Mouse (Mus musculus) G1E-ER4 (cell line): ENCODE data around the gene Wdtc1. TPM values are rescaled to one million over a fixed set of nuclear protein-coding genes. Genes with fewer than 3 reads are reported as not detected.
A peak's percentile ranks its signal among the peaks of the same experiment; 100 is the strongest.

Experiments
- GATA1 ChIP-seq: IDR thresholded peaks from one replicate; pipeline ENCODE4 v1.8.0; 2012; ENCODE audit warnings: low read length, inconsistent platforms
- polyA plus RNA-seq: library from polyadenylated mRNA; stranded (reverse); fragments of >175 nt; gene quantifications from 2 replicates; pipeline ENCODE4 v1.2.3, GENCODE M21; 2012

Gene Wdtc1
- 56.5 and 63.0 TPM in 2 replicates for polyA plus RNA-seq

DNA sequence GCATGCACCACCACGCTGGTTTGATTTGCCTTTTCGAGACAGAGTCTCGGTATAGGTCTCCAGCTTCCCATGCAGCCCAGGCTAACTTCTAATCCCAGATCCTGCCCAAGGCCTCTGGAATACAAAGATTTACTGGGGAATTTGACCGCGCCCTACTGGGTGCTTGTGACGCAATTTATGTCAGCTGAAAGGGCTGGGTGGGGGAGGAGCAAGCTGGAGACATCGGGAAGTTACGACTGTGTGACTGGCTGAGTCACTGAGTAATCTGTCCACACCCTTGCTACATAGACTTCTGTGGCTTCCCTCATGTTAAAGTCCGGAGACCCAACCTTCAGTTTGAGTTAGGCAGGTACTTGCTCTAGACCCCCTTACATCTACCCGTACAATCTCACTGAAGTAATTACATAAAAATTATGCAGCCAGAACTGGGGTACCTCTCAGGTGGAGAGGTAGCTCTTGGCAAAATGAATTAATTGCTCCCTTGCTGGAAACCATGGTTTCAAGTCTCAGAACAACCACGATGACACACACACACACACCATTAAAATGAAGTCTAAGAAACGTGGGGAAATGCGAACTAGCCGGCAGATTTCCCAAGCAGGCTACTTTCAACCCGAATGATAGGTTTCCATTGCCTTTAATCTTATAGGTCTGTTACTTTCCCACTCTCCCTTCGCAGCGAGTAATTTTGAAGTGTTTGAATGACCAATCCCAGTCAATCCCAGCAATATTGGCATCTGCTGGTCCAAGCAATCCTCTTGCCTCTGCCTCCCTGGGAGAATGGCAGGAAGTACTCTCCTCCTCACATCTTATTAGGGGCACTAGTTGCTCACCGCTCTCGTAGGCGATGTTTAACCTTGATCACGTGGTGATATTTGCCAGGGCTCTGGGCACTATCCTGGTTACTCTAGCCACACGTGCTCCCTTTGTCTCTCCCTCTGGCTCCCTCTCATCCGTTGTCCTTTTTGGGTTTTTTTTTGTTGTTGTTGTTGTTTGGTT, at the start of gene Wdtc1:
TSS of gene Wdtc1 (minus strand) at position 115 of the 999 bp plus-strand sequence.
- no peak for TF ChIP-seq GATA1

DNA sequence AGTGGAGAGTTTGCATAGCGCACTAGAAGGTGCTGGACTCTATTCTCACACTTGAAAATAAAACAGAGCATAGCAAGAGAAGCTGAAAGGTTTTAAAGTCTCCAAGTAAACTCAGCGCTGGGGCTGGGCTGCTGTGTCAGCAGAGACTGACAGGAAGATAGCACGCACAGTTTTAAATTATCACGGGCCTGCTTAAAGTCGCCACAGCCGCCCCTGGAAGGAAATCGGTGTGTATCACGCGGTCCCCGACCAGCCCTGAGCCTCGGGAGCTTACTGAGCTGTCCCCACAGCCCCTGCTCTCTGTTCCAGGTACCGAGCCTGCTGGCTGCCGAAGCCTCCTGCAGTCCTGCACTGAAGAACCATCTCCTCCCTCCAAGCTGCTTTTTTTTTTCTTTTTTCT, 48.7 kb upstream of the Wdtc1 start:
- TF ChIP-seq GATA1, result no peak

DNA sequence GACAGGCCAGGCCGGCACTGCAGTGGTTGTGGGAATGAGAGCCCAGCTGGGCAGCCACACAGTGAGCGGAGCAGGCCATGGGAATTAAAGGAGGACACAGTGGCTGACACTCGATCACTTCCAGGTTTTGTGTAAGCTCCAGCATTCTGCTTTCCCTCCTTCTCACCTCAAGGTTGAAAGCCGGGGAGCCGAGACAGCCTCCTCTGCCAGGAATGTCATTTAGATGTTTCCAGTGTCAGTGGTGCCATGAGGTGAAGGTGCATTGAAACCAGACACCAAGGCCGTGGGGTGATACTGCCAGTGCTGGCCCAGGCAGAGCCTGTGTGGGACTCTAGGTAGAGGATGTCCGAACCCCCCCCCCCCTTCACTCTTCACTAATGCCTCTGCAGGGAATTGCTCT, 46.8 kb upstream of the Wdtc1 start:
- no peak for TF ChIP-seq GATA1

DNA sequence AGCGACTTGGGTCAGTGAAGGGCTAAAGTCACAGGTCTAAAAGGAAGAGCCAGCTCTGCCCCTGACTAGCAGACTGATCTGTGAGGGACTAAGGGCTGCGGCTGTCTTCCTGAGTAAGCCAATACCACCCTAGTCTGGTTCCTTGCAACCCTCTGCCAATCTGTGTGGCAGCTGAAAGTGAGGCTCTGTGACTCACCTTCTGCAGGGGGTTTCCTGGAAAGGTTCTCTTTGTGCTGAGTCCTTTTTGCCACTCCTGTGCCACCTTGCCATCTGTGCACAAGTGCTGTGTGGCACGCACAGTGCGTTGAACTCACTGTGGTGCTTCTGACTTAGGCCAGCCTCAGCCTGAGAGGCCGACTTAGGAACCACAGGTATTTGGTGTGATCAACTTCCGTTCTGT, 46.2 kb upstream of the Wdtc1 start:
- no peak for TF ChIP-seq GATA1

DNA sequence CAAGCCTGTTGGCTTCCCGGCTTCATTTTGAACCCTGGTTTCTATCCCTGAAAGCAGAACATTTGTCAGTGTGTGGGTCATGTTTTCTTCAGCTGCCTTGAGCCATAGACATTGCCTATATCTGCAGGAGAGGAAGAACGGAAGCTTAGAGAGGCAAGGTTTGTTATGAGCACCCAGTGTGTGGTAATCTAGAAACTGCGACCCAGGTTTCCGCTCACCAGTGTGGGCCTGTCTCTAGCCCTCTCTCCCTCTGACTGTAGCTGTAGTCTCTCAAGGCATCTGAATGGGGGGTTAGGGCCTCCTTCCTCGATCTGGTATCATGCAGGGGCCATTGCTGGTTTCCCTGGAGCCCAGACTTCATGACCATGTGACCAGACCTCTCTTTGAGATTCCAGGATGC, 45.3 kb upstream of the Wdtc1 start:
- TF ChIP-seq GATA1, result no peak

DNA sequence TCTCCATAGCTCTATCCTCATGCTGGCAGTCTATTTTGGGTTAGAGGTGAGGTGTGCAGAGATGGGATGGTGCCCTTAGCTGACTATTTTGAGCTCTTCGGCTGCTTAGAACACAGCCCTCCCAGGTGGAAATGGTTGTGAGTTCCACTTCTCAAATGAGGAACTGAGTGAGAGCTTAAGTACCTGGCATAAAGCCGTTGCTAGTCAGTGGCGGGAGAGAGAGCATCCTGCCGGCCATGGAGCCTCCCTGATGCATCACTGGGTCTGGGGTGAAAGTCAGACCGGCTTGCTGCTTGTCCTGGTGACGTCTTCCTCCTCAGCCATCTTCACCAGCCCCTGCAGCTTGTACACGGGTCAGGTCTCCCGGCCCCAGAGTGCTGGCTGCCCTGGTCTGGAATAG, 44.7 kb upstream of the Wdtc1 start:
- TF ChIP-seq GATA1, result no peak

DNA sequence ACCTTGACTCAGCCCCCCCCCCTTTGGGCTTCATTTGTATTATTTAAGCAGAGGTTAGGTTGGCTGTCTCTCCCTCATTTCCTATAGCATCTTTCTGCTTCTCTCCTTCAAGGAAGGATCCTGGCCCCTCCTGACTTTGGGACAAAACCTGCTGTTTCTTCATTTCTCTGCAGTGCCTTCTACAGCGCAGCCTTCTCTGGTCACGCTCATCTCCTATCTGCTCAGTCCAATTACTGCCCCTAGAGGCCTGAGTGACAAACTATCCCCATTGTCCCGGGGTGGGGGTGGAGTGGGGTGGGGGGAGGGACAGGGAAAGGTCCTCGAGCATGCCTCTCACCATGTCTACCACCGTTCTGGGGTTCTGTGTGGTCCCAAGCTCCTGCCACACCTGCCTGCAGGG, 44.0 kb upstream of the Wdtc1 start:
- TF ChIP-seq GATA1, result no peak

DNA sequence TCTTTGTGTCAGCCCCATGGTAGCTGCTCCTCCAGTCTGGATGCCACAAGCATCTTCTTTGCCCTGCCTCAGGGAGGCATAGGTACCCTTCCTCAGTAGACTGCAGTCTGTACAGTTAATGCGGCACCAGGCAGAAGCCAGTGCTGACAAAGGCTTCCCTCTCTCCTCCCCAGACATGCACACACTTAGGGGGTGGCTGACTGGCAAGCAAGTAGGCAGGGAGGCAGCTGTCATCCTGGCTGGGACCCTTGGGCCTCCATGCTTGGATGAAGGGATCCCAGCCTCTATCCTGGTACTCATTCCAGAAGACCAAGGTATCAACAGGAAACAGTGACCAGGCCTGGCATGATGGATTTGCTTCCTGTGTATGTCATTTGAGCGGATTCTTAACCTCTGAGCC, 42.8 kb upstream of the Wdtc1 start:
- no peak for TF ChIP-seq GATA1

DNA sequence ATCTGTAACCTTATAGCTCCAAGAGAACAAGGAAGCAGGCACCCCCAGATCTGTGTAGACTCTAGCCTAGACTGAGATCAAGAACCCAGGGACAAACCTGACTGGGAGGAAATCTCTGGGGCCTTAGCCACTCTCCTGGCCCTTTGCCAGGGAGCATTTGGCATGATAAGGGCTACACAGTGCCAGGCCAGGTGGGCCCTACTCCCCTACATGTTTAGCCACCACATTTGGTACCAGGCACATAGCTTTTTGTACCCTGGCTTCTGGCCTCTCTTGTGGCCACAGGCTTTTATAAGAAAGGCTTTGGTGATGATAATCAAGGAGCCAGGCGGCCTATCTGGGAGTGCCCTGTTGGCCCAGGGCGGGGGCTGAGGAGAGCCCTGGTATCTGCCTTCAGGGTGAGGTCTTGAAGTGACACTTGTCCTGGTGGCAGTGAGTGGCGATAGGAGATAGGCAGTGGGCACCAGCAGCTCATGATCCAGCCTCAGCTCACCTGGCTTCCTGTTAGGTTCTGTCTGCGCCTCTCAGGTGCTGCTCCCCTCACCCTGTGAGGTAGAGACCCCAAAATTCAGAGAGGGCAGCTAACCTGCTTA, 41.8 kb upstream of the Wdtc1 start:
- TF ChIP-seq GATA1, result no peak

DNA sequence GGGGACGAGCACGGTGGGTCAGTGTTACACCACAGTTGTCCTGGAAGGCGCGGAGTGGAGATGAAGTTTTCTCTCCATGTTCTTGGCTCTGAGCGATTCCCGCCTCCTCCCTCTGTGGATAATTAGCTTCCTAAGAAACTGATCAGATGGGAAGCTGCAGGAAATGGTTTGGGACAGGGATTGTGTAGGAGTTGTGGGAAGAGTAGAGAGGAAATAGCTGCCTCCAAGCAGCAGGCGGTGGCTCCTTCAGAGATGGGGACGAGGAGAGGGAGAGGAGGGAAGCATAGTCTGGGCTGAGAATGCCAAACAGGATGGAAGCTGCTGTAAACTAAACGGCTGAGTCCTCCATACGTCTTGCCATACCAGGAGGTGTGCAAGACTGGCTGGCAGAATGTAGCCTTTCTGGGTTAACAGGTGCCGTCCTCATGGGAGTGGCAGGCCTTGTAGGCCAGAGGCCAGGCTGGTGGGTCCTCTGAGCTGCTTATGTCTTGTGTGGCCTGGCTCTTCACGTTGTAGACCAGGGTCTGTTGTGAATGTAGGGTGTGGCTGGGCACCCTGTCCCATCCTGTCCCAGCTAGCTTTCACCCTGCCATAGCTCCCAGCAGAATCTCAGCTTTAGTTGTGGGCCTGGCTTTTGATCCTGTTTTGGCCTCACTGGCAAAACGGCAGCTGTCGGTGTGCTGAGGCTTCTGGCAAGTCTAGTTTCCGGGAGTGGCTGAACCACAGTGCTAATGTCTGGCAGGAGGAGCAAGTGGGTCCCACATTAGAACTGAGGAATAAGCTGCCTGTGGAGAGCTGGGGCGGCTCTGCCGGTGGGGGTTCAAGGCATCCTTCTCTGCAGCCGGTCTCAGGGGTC, 38.1 kb upstream of the Wdtc1 start:
- TF ChIP-seq GATA1, result no peak

DNA sequence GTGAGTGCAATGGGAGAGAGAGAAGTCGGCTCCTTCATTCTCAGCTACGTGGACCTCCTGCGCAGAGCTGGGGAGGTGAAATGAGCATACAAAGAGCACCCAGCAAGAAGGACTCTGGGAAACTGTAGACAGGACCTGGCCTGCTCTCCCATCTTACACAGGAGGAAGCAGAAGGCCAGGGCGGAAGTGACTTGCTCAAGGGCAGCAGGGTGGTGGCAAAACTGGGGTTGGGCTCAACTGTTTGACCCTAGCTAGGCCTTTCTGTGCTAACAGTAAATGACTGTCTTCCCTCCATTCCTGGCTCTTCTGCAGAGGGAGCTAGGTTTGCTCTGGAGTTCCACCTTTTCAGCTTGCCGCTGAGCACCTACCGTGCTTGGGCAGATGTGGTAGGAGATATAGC, 37.3 kb upstream of the Wdtc1 start:
- TF ChIP-seq GATA1, result no peak

DNA sequence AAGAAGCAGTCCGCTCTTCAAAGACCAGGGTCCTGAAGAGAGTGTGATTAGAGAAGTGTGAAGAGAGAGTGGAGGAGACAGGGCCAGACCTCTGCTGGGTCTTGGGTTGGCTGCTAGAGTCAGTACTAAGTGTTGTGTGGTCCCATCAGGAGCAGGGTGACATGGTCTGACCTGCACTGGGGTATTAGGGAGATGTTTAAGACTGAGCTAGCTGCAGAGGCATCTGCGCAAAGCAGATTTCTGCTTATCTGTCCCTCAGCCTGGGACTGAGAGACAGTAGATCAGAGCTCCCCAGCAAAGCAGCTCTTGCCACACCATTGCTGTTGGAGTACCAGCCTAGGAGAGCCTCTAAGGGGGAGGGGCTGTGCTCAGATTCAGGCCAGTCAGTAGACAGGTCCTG, 36.8 kb upstream of the Wdtc1 start:
- TF ChIP-seq GATA1, result peak; percentile 79

DNA sequence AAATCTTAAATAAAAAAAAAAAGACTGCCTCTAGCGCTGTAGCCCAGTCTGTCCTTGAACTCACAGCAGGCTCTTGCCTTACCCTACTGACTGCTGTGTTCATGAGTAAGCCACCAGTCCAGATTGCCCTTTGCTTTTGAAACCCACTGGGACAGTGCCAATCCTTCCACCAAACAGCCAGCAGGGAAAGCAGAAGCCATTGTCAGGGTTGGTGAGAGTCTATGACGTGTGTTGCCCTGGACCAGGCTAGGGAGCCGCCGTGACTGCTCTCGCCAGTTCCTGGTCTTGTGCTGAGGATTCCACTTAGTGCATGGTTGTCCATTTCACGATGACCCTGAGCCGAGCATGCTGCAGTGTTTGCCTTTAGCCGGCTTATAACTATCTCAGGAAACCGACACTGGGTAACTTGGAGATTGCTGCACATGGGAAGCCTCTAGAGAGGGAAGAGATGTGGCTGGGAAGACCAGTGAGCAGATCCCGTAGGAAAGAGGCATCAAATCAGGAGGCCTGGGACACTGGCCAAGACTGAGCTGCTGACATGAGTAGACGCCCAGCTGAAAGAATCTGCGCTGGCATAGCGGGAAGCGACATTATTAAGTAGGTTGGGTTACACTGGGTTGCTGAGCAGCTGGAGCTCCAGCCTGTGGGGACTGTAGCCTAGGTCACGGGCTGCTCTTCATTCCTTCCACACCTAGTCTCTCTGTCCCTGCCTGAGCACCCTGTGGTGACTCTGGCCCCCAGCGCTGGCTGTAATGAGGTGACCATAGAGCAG, 35.7 kb upstream of the Wdtc1 start:
- TF ChIP-seq GATA1, result no peak

DNA sequence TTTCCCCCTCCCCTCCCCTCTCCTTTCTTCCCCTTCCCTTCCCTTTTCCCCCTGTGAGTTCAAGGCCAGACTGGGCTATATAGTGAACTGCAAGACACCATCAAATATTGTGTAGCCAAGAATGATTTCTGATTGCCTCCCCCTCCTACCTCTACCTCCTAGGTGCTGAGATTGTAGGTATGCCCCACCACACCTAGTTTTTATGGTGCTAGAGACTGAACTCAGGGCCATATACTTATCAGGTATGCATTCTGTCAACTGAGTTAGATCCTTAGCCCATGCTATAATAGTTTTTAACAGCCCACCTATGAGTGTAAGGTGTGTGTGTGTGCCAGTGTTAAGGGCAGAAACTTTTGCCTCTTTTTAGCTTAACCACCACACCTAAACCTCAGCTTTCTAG, 33.8 kb upstream of the Wdtc1 start:
- no peak for TF ChIP-seq GATA1
